Mouse (Mus musculus): Measurements from ENCODE around the gene Fbxo24.
A peak's percentile ranks its signal among the peaks of the same experiment; 100 is the strongest.

The Fbxo24 gene

DNA sequence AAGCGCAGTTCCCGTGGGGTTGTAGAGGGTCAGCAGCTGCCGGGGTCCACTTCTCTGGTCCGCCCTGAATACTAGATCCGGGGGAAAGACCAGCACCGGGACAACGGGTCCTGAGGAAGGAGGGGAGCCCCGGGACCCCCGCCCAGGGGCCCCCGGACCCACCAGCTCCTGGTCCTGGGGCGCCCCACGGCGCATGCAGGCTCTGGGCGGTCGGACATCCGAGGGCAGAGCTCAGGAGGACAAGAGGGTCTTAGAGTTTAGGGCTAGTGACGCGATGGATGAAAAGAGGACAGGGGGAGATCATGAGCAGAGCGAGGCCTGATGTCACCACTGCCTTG, 28.6 kb downstream of the Fbxo24 start:
- no peak for DNase-seq

DNA sequence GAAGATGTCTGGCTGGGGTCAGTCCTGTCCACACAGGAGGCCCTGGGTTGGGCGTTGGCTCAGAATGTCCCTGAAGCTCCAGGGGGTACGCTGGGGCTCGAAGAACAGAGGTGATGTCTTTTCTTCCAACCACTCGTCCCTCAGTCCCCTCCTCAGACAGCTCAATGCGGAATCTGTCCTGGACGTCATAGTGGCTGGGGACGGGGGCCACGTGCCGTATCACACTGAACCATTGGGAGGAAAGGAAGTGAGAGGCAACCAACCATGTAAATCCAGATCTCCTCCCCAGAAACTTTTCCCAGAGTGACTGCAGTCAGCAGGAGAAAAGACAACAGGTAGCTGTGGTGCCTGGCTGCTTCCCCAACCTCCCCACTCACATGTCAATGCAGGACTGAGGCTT, 29.2 kb downstream of the Fbxo24 start:
- DNase-seq = peak; percentile 54

DNA sequence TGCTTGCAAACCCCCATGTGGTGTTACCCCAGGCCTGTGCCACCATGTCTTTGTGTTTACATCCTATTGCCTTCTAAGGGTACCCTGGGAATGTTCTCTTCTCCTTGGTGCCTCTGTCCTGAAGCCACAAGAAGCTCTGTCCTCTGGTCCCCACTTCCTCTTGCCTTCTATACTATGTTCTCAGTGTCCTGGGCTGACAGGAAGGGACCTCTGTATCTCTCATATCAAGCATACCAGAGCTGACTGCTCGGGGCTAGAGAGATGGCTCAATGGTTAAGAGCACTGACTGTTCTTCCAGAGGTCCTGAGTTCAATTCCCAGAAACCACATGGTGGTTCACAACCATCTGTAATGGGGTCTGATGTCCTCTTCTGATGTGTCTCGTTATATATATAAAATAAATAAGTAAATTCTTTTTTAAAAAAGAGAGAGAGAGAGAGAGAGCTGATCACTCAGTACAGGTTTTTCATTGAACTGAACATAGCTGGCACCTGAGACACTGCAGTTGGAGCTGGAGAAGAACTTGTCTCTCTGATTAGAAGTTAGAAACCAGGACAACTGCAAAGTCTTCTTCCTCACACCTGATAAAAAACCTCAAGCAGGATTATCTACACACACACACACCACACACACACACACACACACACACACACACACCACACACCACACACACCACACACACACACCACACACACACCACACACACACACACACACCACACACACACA, 30.5 kb downstream of the Fbxo24 start:
- DNase-seq = no peak

DNA sequence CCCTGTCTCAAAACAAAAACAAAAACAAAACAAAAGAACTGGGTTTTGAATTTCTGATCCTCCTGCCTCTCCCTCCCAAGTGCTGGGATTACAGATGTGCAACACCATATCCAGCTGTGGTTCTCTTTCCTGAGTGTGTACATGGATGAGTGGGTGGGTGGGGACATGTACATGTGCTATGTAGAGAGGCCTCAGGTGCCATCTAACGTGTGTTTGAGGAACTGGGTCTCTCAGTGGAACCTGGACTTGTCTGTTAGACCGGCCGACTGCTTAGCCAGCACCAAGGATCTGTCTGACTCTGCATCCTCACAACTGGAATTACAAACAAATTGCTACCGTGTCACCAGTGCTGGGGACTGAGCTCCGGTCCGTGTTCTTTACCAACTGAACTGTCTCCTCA, 31.2 kb downstream of the Fbxo24 start:
- DNase-seq = no peak

DNA sequence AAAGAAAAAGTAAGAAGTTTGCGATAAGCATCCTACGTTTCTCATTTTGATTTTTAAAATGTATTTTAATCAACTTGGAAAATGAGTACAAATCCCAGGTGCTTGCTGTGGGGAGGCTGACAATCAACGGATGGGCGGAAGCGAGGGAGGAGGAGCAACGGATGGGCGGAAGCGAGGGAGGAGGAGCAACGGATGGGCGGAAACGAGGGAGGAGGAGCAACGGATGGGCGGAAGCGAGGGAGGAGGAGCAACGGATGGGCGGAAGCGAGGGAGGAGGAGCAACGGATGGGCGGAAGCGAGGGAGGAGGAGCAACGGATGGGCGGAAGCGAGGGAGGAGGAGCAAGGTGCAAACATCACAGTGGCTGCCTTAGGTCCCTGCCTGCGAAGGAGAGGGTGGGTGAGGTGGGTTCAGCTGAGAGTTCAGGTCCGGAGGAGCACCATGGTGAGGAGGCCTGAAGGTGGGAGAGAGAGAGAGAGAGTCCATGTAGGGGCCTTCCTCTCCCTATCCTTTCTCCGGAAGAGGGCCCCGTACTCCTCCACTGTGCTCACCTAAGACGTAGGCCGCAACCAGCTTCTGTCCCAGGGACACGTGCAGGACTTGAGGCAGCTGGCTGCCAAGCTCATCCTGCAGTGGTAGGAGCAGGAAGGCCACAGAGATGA, 32.1 kb downstream of the Fbxo24 start:
- no peak for DNase-seq

DNA sequence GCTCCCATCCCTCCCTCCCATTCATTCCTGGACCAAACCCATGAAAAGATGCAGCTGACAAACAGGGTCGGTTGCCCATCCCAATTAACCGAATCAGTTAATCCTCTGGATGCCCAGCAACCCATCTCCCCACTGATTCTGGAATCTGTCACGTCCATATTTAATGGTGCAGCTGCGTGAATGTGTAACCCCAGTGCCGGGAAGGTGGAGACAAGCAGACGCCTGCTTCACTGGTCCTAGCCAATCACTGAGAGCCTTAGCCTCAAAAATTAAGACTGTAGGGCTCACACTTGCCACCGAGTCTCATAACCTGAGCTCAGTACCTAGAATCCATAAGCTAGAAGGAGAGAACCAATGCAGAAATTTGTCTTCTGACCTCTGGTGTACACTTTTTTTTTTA, 32.9 kb downstream of the Fbxo24 start:
- no peak for DNase-seq

DNA sequence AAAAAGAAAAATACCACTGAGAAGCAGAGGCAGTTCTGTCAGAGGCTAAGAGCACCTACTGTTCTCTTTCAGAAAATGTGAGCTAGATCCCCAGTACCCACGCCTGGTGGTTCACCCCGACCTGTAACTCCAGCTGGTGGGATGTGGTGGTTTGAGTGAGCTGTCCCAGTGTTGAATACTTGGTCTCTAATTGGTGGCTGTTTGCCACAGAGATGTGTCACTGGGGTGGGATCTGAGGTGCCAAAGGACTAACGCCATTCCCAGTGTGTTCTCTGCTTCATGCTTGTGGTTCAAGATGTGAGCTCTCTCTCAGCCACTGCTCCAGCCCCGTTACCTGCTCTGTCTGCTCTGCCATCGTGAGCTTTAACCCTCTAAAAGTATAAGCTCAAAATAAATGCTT, 38.3 kb downstream of the Fbxo24 start:
- no peak for DNase-seq

DNA sequence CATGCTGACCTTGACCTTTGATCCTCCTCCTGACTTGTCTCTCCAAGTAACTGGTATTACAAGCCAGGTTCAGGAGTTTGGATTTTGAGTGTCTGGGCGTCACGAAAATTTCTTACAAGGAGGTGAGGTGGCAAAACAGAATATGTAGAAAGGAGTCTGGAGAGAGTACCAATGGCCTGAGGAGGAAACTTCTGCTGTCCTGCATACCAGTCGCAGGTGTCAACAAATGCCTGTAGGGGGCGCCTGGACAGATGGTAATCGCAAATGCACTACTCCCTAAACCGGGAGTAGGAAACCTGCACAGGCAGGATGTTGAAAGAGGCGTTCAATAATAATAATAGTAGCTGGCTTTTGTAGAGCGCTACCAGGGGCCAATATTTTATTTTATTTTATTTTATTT, 43.8 kb downstream of the Fbxo24 start:
- peak; percentile 66 for DNase-seq

DNA sequence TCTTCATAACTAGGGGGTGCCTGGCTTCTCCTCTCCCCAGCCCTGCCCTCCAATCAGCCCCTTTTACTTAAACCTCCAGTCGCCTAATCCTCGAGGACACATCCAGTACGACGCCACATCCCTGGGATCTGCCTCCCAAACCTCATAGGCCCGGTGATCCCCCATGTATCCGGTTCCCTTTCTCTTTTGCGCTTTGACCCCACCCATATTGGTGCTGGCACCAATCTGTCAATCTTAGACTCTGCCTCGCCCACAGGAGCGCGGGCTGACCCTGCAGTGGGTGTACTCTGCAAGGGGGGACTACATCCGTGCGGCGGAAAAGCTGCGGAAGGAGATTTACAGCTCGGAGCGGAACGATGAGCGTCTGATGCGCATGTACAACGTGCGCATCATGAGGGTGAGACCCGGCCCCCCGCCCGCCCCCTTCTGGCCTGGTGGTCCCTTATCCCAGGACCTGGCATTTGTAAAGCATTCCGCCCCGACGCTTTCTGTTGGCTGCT, 45.1 kb downstream of the Fbxo24 start:
- DNase-seq = no peak

DNA sequence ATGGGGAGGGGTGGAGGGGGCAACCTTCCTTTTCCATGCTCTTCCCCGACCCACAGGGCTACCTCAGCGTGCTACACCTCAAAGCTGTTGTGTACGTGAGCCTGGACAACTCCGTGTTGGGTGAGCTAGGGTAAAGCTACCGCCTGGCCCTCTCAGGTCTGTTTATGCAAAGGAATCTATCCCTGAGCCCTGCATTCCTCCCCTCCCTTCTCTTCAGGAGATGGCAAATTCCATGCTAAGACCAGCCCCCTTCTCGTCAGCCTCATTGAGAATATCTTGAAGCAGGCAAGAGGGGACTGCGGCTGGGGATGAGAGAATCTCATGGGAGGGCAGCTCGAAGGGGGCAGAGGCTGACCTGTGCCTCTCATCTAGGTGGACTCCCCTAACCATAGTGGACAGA, 46.1 kb downstream of the Fbxo24 start:
- DNase-seq = no peak

DNA sequence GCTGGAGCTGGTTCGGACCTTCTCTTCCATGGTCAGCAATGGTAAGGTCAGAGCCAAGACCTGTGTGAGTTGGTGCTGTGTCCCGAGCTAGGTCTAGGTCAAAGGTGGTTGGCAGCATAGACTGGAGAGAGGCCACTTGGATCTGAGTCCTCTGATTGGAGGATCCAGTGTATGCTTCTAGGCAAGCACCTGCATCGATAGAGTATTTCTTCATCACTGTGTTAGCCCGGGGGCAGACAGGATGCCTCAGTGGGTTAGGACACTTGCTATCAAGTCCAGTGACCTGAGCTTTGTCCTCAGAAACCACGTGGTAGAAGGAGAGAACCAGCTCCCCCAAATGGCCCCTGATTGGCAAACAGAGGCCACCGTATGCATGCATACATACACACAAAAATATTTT, 48.6 kb downstream of the Fbxo24 start:
- DNase-seq = no peak

DNA sequence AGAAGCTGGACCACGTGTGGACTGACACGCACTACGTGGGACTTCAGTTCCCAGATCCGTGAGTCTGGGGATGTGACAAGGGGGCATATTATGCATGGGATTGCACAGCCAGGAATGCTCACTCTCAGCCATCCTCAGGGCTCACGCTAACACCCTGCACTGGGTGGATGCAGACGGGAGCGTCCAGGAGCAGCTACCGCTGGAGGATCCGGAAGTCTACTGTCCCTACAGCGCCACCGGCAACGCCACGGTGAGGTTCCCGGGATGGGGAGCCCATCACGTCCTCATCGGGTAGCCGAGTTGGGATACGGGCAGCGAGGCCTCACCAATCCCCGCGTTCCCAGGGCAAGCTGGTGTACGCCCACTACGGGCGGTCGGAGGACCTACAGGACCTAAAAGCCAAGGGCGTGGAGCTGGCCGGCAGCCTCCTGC, 54.3 kb downstream of the Fbxo24 start:
- peak; percentile 83 for DNase-seq

DNA sequence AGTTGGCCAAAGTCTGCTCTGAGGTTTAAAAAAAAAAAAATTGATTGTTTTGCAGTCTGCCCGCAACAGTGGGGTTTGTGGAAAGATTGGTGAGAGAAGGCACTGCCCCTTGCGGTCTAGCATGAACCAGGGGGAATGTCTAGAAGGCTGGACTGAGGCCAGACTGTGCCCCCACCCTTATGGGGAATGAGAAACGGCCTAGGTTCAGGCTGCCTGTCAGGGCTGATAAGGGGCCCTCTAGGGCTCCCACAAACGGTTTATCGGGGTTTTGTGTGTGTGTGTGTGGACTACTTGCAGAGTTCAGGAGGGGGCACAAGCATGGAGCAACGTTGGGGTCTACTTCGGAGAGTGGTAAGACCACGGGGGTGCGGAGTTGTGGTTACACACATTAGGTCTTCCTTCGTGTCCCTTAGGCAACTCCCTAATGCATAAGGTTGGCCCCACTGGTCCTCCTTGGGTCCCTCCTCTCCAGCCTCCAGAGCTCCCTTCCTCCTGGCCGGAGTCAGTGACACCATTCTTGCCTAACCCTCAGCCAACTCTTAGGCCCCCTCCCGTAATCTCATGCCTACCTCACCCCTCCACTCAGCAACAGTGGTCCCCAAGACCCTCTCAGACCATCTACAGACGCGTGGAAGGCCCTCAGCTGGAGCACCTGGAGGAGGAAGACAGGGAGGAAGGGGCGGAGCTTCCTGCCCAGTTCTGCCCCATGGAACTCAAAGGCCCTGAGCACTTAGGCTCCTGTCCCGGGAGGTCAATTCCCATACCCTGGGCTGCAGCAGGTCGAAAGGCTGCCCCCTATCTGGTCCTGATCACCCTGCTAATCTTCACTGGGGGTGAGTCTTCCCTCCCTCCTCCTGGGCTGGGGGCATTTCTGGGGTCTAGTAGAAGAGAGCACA, 57.9 kb downstream of the Fbxo24 start:
- no peak for DNase-seq

DNA sequence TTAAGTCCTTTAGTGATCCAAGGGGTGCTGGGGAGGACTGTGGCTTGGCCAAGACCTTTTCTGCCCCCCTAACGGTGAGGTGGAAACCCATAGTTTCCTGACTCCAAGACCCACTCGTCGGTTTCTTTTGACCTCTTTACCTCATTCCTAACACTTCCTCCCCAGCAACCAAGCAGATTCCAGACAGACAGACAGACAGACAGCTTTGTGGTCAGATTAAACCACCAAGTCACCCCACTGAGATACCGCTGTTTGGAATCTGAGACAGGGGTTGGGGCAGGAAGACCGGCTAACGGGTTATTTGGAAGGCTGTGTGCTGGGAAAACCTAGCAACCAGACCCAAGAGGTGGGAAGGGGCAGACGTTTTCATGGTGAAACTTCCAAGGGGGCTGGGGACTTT, 58.6 kb downstream of the Fbxo24 start:
- DNase-seq = no peak

DNA sequence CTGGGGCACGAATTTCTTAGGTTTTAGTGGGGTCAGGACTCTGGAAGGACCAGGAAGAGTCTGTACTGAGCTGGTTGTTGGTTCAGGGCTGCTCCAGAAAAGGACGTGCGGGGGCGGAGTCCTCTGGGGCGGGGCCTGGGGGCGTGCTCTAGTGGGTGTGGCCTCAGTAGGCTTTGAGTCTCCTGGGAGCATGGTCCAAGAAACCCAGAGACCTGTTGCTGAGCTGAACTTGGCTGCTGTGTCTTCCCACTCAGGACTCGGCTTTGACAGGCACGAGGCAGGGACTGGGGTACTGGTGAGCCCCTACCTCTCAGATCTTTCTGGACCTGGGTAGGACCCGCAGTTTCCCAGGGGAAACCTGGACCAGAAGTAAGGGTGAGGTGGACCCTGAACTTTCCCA, 59.1 kb downstream of the Fbxo24 start, which contains the start of gene Tfr2:
Tfr2 (plus strand) TSS at position 176 of the 400 bp plus-strand sequence.
- DNase-seq = no peak

DNA sequence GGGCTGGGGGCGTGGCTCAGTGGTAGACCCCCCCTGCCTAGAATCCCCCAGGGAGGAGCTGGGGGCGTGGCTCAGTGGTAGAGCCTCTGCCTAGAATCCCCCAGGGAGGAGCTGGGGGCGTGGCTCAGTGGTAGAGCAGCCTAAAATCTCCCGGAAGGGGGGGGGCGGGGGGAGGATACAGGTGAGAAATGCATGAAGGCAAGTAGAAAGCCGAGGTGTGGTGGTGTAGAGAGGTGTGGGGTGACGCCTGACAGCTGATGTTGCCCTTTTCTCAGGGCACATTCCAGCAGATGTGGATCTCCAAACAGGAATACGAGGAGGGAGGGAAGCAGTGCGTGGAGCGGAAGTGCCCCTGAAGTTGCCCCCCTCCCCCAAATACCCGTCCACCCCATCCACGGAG, 59.8 kb downstream of the Fbxo24 start:
- DNase-seq = no peak

DNA sequence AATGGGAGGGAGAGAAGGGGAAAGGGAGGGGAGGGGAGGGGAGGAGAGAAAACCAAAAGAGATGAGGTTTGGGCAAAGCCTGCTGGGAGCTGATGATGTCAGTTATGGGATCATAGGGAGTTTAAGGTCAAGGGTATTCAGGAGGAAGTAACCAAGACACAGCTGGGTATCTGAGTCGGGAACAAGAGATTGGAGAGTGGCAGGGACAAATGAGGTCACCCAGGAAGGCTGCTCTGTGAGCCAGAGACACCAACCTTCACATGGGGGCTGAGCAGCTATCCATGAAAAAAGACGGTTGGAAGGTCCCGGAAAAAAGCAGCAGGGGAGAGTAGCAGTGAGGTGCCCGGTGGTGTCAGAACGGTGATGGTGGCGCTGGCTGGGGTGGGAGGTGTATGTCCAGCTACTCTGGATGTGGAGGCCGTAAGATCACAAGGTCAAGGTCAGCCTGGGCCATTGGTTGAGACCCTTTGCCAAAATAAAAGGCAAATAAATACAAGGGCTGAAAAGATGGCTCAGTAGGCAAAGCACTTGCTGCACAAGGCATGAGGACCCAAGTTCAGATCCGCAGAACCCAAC, 60.5 kb downstream of the Fbxo24 start:
- no peak for DNase-seq

DNA sequence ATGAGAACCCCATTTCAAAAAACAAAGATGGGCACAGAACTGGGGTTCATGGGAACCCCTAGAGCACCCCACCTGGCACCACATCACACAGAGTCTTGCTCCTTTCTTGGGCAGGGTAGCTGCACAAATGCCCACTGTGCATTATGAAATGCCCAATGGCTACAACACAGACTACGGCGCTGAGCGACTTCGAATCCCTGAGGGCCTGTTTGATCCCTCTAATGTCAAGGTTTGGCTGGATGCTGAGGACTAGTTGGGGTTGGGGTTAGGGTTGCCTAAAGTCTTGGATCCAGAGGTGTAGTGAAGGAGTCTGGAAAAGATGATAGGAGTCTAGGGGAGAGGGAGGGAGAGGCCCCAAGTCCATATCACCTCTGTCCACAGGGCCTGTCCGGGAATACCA, 62.4 kb downstream of the Fbxo24 start:
- DNase-seq = no peak

DNA sequence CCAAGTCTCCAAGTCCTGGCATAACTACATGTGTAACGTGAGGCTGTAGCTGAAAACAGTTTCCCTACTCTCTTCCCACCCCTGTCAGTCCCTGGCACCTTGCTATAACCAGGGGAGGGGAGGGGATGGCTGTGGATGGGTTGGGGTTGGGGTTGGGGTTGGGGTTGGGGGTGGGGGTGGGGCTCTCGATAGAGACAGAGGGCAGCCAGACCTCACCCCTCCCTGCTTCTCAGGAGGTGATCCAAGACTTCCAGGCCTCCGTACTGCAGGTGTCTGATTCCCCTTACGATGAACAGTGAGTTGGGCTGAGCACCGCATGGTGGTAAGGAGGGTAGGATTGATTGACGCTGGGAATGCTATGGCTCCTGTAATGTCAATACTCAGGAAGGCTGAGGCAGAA, 63.1 kb downstream of the Fbxo24 start:
- DNase-seq = no peak

DNA sequence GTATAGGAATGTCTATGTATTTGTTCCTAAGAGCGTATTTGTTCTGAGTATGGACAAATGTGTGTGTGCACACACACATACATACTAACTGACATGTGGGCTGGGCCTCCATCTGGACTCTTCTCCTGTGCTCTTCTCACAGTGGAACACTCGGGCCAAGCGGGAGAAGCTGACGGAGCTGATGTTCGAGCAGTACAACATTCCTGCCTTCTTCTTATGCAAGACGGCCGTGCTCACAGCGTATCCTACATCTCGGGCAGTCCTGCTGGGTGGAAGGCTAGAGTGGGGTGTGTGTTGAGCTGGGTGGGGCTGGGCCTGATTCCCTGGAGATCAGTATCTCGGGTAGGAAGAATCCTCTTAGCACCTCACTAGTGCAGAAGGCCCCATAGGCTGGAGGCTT, 65.8 kb downstream of the Fbxo24 start:
- DNase-seq = no peak

Data from cerebellum, adult 11-12 months (tissue).